Mouse (Mus musculus) embryonic fibroblast, embryonic 13.5 days (primary cell): ENCODE measurements around the gene Klf13.

Experiments used
- CTCF ChIP-seq: IDR thresholded peaks from 2 replicates; pipeline ENCODE4 v1.5.1; 2011; ENCODE audit warnings: mild to moderate bottlenecking, control low read depth, low read length, moderate library complexity, borderline replicate concordance; ENCODE audit not compliant: insufficient read depth
- POLR2A ChIP-seq: IDR thresholded peaks from 2 replicates; pipeline ENCODE4 v1.6.1; 2011; ENCODE audit warnings: low read depth, mild to moderate bottlenecking, control low read depth, low read length, moderate library complexity

DNA sequence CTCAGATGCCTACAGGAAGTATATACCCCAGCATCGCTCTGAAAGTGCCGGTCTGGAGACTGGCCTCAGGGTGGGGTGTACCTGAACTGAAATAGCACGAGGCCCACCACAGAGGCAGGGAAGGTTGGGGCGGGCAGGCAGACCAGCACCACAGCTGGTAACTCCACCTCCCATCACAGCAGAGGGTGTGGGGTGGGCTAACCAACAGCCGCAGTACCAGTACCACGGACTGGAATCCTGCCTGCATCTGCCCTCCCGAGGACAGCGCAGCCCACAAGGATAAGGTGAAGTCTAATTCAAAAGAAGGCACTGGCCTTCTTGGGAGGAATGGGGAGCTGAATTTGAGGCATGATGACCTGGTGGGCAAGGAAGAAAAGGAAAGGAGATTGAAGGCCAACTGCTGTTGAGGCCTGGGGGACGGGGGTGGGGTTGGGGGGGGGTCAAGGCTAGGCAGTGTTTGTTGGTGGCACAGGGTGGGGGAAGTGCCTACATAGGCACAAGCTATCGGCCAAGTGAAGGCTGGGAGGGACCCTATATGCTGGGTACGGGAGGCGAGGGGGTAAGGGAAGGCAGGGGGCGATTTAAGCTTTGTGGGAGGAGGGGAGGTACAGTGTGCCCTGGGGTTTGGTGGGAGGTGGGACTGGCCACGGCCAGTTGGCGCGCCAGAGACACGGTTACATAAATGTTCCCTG is 42.3 kb downstream of the Klf13 start:
- TF ChIP-seq CTCF (no peak), POLR2A (no peak)
